Mouse (Mus musculus) sigmoid colon, adult 10 weeks (tissue): Measurements from ENCODE around the gene Pla2g16. TPM values are rescaled to one million over a fixed set of nuclear protein-coding genes. Genes with fewer than 3 reads are reported as not detected.

ENCODE experiments used
- polyA plus RNA-seq: library from polyadenylated mRNA; stranded (reverse); fragments of 350-450 nt; fragmentation: Illumina TruSeq; extraction: RNeasy Lipid Tissue Mini Kit (QIAGEN cat#74804); gene quantifications from one replicate; pipeline ENCODE4 v1.2.3, GENCODE M21; 2014; ENCODE audit warnings: low read depth, low replicate concordance

Pla2g16 gene
- polyA plus RNA-seq, result 12.6 TPM

GRCm38 (mm10) chr19:7557328-7557822 lies at the start of gene Pla2g16:
Pla2g16 (plus strand) TSS chr19:7557459.

GRCm38 (mm10) chr19:7606801-7607689 lies 49.8 kb downstream of the Pla2g16 start, which contains the start of gene Lgals12:
Lgals12 (minus strand) TSS chr19:7607193.

GRCm38 (mm10) chr19:7611942-7612757 lies 54.9 kb downstream of the Pla2g16 start, which contains the start of gene Hrasls5:
Hrasls5 (plus strand) TSS chr19:7612541.

Other genes with a start within 250 kb of the Pla2g16 start
- 73.6 TPM for gene Mark2, start 215.6 kb upstream of the Pla2g16 start, polyA plus RNA-seq
- gene Spindoc, start 174.5 kb upstream of the Pla2g16 start, polyA plus RNA-seq, result 1.0 TPM
- gene 2700081O15Rik, start 139.8 kb upstream of the Pla2g16 start, polyA plus RNA-seq, result 8.4 TPM
- gene Rtn3, start 74.2 kb upstream of the Pla2g16 start, polyA plus RNA-seq, result 447 TPM
- 122 TPM for gene Atl3, start 63.4 kb upstream of the Pla2g16 start, polyA plus RNA-seq
- gene Lgals12, start 49.7 kb downstream of the Pla2g16 start, polyA plus RNA-seq, result 49.4 TPM
- not detected for gene Hrasls5, start 55.1 kb downstream of the Pla2g16 start, polyA plus RNA-seq
- gene Slc22a19, start 153.9 kb downstream of the Pla2g16 start, polyA plus RNA-seq, result not detected
- gene Slc22a26, start 245.2 kb downstream of the Pla2g16 start, polyA plus RNA-seq, result not detected